ENCODE assay signal across 14 mouse cellular contexts in genomic region chr3:63317496-63317895, GRCm38 (mm10).
"Had no signal": no experiment of that assay in that cellular context is flagged by ENCODE, and none has a peak within 500 bp of the region (broad histone marks: within the 10 kb centered on the region; RNA-seq: fewer than 3 reads in every experiment).

No protein-coding gene starts in this region.

- H3K4me2 ChIP-seq: lung, embryonic 15.5 days; midbrain, embryonic 11.5 days; midbrain, embryonic 13.5 days; midbrain, embryonic 15.5 days; neural tube, embryonic 12.5 days had no signal

- DNase-seq: liver, postnatal 0 days; lung, adult 2 months; right cerebral cortex, postnatal 14 days; thymus, adult 18-20 months; thymus, postnatal 14 days; thymus, postnatal 36 days had no signal

- H3K4me3 ChIP-seq: lung, embryonic 15.5 days; megakaryocyte, embryonic 14.5 days; midbrain, embryonic 13.5 days; midbrain, embryonic 15.5 days; neural tube, embryonic 12.5 days had no signal

- H3K9ac ChIP-seq: liver, postnatal 0 days; lung, embryonic 15.5 days; midbrain, embryonic 13.5 days; midbrain, embryonic 15.5 days; neural tube, embryonic 12.5 days had no signal

- H3K36me3 ChIP-seq: lung, embryonic 15.5 days; midbrain, embryonic 13.5 days; midbrain, embryonic 15.5 days; neural tube, embryonic 12.5 days had no signal

- ATAC-seq: liver, postnatal 0 days; lung, postnatal 0 days; midbrain, embryonic 13.5 days; midbrain, embryonic 15.5 days had no signal

- H3K9me3 ChIP-seq: lung, embryonic 15.5 days; midbrain, embryonic 13.5 days; midbrain, embryonic 15.5 days; neural tube, embryonic 12.5 days had no signal

- H3K27ac ChIP-seq: lung, embryonic 15.5 days; macrophage; midbrain, embryonic 13.5 days; midbrain, embryonic 15.5 days; neural tube, embryonic 12.5 days had no signal

- H3K4me1 ChIP-seq: lung, embryonic 15.5 days; megakaryocyte, embryonic 14.5 days; midbrain, embryonic 13.5 days; midbrain, embryonic 15.5 days; neural tube, embryonic 12.5 days had no signal

- H3K27me3 ChIP-seq: lung, embryonic 15.5 days; megakaryocyte, embryonic 14.5 days; midbrain, embryonic 13.5 days; midbrain, embryonic 15.5 days; neural tube, embryonic 12.5 days had no signal
